Mouse (Mus musculus) testis, adult 2 months (tissue): Measurements from ENCODE around the gene Ubxn10. TPM values are rescaled to one million over a fixed set of nuclear protein-coding genes. Genes with fewer than 3 reads are reported as not detected.

Experiments used
- H3K27ac ChIP-seq: fragments of 200-500 bp; 2 replicates; pipeline ENCODE4 v1.5.1; 2012; ENCODE audit warnings: low read depth, low read length; ENCODE audit not compliant: control insufficient read depth, insufficient read depth
- H3K27me3 ChIP-seq: fragments of 200-500 bp; 2 replicates; pipeline ENCODE4 v1.6.1; 2012; ENCODE audit warnings: mild to moderate bottlenecking, low read length, moderate library complexity; ENCODE audit not compliant: control insufficient read depth, insufficient read depth
- H3K36me3 ChIP-seq: fragments of 200-500 bp; 2 replicates; pipeline ENCODE4 v1.6.1; 2012; ENCODE audit warnings: mild to moderate bottlenecking, low read length; ENCODE audit not compliant: control insufficient read depth, insufficient read depth
- H3K4me1 ChIP-seq: fragments of 200-500 bp; 2 replicates; pipeline ENCODE4 v1.6.1; 2012; ENCODE audit warnings: low read length; ENCODE audit not compliant: control insufficient read depth, insufficient read depth
- H3K4me3 ChIP-seq: fragments of 200-500 bp; 2 replicates; pipeline ENCODE4 v1.5.1; 2012; ENCODE audit warnings: low read depth, mild to moderate bottlenecking, low read length, moderate library complexity, mixed read lengths; ENCODE audit not compliant: control insufficient read depth
- CTCF ChIP-seq: fragments of 200-500 bp; IDR thresholded peaks from 2 replicates; pipeline ENCODE4 v1.5.1; 2012; ENCODE audit warnings: low read depth, mild to moderate bottlenecking, inconsistent platforms, low read length, moderate library complexity; ENCODE audit not compliant: control insufficient read depth, insufficient read depth, insufficient replicate concordance
- POLR2A ChIP-seq: fragments of 200-500 bp; IDR thresholded peaks from 2 replicates; pipeline ENCODE4 v1.6.1; 2012; ENCODE audit warnings: low read depth, mild to moderate bottlenecking, inconsistent platforms, low read length, moderate library complexity; ENCODE audit not compliant: control insufficient read depth
- polyA plus RNA-seq: library from polyadenylated mRNA; depleted of rRNA; stranded (reverse); fragments of >200 nt; gene quantifications from 2 replicates; pipeline ENCODE4 v1.2.3, GENCODE M21; 2012

Gene Ubxn10
- polyA plus RNA-seq, 1 experiment, result 371 TPM

- H3K36me3 ChIP-seq, result no peaks in the 10 kb centered on the region
- peaks cover 6% of the 10 kb centered on the region for H3K4me1 ChIP-seq
- H3K27me3 ChIP-seq, result no peaks in the 10 kb centered on the region; the same call in 1 of the 2 replicates
- H3K27ac ChIP-seq, result no peak overlapping the region
- TF ChIP-seq CTCF, result no peak
- no peak overlapping the region for H3K4me3 ChIP-seq
These were observed 20.3 kb downstream of the Ubxn10 start for GRCm38 (mm10) chr4:138716697-138717096.

GRCm38 (mm10) chr4:138714186-138714585 is 22.8 kb downstream of the Ubxn10 start:
- Histone ChIP-seq H3K36me3 (no peaks in the 10 kb centered on the region), H3K4me3 (no peak overlapping the region), H3K27ac (no peak overlapping the region), H3K27me3 (no peaks in the 10 kb centered on the region; the same call in 1 of the 2 replicates), H3K4me1 (peaks cover 6% of the 10 kb centered on the region)
- TF ChIP-seq CTCF, result no peak
- no peak for TF ChIP-seq POLR2A

GRCm38 (mm10) chr4:138712621-138713020 is 24.3 kb downstream of the Ubxn10 start:
- no peak overlapping the region for H3K4me3 ChIP-seq
- H3K27me3 ChIP-seq, result no peaks in the 10 kb centered on the region; the same call in 1 of the 2 replicates
- no peak overlapping the region for H3K27ac ChIP-seq
- no peaks in the 10 kb centered on the region for H3K36me3 ChIP-seq
- peaks cover 6% of the 10 kb centered on the region for H3K4me1 ChIP-seq
- TF ChIP-seq POLR2A, result no peak

GRCm38 (mm10) chr4:138712096-138712495 is 24.9 kb downstream of the Ubxn10 start:
- Histone ChIP-seq H3K4me1 (peaks cover 8% of the 10 kb centered on the region), H3K4me3 (no peak overlapping the region), H3K27ac (no peak overlapping the region), H3K27me3 (no peaks in the 10 kb centered on the region; the same call in 1 of the 2 replicates), H3K36me3 (no peaks in the 10 kb centered on the region)
- no peak for TF ChIP-seq POLR2A
- no peak for TF ChIP-seq CTCF

- Histone ChIP-seq H3K4me3 (no peak overlapping the region), H3K27ac (no peak overlapping the region), H3K4me1 (peaks cover 12% of the 10 kb centered on the region), H3K27me3 (no peaks in the 10 kb centered on the region; the same call in 1 of the 2 replicates), H3K36me3 (no peaks in the 10 kb centered on the region)
- no peak for TF ChIP-seq POLR2A
- no peak for TF ChIP-seq CTCF
These were observed 25.7 kb downstream of the Ubxn10 start for GRCm38 (mm10) chr4:138711051-138711820.

- no peak overlapping the region for H3K4me3 ChIP-seq
- H3K27ac ChIP-seq, result no peak overlapping the region
- no peaks in the 10 kb centered on the region for H3K36me3 ChIP-seq
- no peak for TF ChIP-seq POLR2A
- TF ChIP-seq CTCF, result no peak
- H3K27me3 ChIP-seq, result no peaks in the 10 kb centered on the region; the same call in 1 of the 2 replicates
- peaks cover 14% of the 10 kb centered on the region for H3K4me1 ChIP-seq
These were observed 26.3 kb downstream of the Ubxn10 start for GRCm38 (mm10) chr4:138710633-138711032.

GRCm38 (mm10) chr4:138709944-138710343 is 27.0 kb downstream of the Ubxn10 start:
- Histone ChIP-seq H3K4me1 (peaks cover 14% of the 10 kb centered on the region), H3K36me3 (no peaks in the 10 kb centered on the region), H3K27ac (no peak overlapping the region), H3K4me3 (no peak overlapping the region), H3K27me3 (no peaks in the 10 kb centered on the region; the same call in 1 of the 2 replicates)
- no peak for TF ChIP-seq CTCF
- no peak for TF ChIP-seq POLR2A

GRCm38 (mm10) chr4:138709246-138709645 is 27.7 kb downstream of the Ubxn10 start:
- Histone ChIP-seq H3K4me1 (peaks cover 14% of the 10 kb centered on the region), H3K4me3 (no peak overlapping the region), H3K27ac (no peak overlapping the region), H3K27me3 (no peaks in the 10 kb centered on the region; the same call in 1 of the 2 replicates), H3K36me3 (no peaks in the 10 kb centered on the region)
- TF ChIP-seq POLR2A (no peak), CTCF (no peak)
